Mouse (Mus musculus) kidney, adult 11 months (tissue): Measurements from ENCODE around the gene Nxpe3.
"Not testable (repeated sequence)": the region's sequence is repeated elsewhere in the genome, so short reads cannot be mapped to it uniquely, and the experiment has no call there.

ENCODE experiments used
- DNase-seq: peaks from one replicate; pipeline ENCODE4 v3.0.0; 2022

The Nxpe3 gene

DNA sequence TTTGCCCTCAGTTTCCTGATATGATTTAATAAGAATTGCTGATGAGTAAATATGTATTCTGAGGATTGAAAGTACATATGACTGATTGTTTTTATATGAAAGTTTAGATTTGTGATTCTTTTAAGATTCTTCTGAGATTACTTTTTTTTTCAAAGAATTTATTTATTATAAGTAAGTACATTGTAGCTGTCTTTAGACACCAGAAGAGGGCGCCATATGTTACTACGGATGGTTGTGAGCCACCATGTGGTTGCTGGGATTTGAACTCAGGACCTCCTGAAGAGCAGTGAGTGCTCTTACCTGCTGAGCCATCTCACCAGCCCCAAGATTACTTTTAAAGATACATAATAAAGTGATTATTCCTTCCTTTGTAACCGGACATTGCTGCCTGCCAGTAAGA lies 5.6 kb downstream of the Nxpe3 start:
- no peak for DNase-seq

DNA sequence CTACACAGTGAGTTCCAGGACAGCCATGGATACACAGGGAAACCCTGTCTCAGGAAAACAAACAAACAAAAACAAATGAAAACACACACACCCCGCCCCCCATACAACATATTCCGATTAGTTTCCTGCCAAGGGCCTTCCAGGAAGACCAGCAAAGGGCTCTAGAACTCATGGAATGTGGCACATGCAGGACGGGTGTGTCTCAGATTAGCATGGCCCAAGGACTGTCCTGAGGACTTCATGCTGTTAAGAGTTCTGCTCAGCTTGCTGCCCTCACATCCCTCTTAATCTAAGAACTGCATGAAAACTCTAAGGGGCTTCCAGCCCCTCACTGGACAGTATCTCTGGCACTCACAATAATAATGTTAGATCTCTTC lies 6.5 kb downstream of the Nxpe3 start:
- DNase-seq = no peak

DNA sequence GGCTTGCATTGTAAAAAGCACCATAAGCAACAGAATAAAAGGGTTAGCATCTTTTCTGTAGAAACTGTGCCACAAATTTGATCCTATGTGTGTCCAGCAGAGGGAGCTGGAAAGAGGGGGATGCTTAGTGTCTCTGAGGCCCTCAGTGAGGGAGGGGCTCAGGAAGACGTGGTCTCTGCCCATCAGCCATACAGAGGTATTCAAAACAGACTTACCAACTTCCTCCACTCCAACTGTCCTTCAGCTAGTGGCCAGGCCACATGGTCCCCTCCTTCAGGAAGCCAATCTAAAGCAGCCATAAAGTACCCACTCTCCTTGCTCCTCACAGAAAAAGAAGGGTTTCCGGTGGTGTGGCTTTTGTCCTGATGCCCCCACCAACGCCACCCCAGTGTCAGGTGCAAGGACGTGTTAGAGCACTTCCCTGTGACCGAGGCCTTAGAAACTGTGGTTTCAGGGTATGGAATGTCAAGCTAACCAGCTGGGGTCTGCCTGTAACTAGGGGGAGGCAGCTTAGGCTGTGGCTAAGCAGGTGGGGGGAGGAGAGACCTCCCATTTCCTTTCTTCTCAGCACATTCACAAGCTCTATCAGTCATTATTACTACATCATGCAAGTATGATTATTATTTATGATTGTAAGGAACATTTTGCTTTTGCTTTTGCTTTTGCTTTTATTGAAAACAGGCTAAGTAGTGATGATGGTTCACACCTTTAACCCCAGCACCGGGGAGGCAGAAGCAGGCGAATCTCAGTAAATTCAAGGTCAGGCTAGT lies 7.1 kb downstream of the Nxpe3 start:
- DNase-seq = no peak

DNA sequence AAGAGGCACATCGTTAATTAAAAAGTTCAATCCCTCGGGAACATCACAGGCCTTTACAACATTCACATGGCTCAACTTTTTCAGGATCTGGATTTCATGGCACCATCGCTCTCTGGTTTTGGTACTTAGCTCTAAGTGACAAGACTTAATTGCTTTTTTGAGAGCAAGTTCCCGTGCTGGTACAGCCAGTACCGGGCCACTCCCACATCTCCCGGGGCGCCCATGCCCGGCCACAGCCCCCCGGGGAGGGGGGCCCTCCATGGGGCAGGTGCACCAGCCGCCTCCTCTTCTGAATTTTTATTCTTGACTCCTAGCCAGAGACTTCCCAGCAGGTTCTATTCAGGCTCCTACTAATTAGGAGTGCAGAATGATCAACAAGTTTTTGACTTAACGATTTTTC lies 10.8 kb downstream of the Nxpe3 start:
- DNase-seq = no peak

DNA sequence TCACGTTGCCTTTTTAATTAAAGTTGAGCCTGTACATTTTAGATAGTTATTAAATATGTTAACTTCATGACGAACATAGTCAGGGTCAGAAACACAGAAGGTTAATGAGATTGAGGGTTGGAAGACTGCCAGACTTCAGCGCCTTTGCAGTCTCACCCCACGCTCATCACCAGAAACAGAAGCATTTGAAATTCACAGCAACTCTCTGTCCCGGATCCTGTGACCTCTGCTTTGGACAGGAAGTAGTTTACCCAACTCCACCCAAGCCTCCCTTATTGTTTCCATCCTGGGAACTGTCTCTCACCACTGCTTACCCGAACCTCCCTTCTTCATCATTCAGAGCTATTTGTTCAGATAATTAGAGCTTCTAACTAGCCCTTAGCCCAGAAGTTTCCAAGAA lies 19.1 kb downstream of the Nxpe3 start:
- no peak for DNase-seq

DNA sequence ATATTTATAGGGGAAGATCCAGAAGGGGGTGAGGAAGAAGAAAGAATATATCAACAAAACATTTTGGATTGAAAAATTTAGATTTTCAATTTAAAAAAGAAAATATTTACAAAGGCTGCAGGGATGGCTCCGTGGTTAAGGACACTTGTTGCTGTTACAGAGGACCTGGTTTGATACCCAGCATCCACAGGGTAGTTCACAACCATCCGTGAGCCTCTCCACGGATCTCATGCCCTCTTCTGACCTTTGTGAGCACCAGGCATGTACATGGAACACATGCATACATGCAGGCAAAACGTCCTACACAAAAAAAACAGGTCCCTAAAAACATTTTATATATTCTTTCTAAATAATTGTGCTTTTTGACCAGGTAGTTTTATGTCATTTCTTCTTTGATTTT lies 31.3 kb downstream of the Nxpe3 start:
- no peak for DNase-seq

- peak; percentile 56 for DNase-seq
These were observed 31.8 kb downstream of the Nxpe3 start for GRCm38 (mm10) chr16:55863149-55863815.

- DNase-seq = no peak
These were observed 34.0 kb downstream of the Nxpe3 start for GRCm38 (mm10) chr16:55861104-55861503.

GRCm38 (mm10) chr16:55859421-55859820 lies 35.7 kb downstream of the Nxpe3 start:
- DNase-seq = not testable (repeated sequence)

GRCm38 (mm10) chr16:55858465-55858864 lies 36.6 kb downstream of the Nxpe3 start:
- peak; percentile 54 for DNase-seq

DNA sequence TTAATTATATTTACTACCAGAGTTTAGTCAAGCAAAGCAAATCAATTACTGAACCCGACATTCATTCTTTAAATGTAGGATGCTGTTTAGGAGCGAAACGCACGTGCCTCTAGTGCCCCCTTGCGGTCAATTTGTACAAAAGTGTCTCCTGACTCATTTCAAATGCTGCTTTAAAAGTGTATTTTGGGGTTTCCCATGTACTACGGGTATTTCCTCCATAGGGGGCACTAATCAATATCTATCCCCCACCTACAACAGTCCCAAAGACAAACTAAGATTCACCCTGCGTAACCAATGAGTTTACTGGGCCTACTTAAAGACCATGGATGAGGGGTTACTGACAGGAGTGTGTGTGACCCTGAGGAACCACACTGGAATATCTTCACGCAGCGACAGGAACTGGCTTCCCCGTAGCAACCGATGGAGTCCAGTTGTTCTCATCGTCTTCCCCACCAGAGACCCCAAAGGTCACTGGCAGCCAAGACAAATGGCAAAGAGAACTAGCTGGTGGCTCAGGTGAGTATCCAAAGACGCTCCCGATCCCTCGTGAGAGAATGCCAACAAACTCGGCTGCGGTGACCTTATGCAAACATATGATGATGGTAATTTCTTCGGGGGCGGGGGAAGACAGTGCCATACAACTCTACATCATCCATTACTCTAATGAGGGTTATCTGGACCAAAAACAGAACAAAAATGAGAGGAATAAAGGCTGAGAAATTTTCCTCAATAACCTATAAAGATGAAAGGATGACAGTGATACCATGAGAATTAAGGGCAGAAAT lies 42.0 kb downstream of the Nxpe3 start:
- DNase-seq = peak; percentile 26

- DNase-seq = no peak
These were observed 42.6 kb downstream of the Nxpe3 start for GRCm38 (mm10) chr16:55852515-55852914.

DNA sequence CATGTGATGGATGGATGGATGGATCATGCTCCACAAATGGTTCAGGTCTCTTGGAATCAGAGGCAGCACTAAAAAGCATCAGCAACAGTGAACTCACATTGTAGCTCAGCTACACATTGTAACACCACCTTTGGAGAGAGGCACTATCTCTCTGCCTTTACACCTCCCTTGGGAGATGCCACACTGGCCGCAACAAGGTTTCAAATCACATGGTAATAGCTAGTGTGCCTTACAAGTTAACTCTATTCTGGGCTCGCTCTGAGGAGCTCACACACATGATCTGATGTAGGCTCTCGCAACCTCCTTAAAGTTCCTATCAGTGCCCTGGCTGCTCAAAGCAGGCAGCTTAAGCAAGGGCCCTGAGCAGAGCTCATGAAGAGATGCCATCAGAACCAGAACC lies 44.6 kb downstream of the Nxpe3 start:
- no peak for DNase-seq

DNA sequence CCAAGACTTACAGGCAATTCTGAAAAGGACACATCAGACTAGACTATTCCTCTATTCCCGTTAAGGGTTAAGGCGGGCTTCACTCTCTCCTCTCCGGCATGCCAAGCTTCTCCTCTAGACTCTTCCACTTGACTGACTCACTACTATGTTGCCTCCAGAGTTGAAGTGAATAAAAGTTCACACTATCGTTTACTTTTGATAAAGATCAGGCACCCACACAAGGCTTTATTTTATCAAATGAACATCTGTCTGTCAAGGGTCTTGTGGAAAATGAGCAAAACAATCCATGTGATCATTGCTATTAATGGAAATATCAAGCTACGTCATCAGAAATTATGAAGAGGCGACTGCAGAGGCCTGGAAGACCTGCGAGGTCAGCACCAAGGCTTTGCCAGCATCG lies 47.4 kb downstream of the Nxpe3 start:
- DNase-seq = no peak

DNA sequence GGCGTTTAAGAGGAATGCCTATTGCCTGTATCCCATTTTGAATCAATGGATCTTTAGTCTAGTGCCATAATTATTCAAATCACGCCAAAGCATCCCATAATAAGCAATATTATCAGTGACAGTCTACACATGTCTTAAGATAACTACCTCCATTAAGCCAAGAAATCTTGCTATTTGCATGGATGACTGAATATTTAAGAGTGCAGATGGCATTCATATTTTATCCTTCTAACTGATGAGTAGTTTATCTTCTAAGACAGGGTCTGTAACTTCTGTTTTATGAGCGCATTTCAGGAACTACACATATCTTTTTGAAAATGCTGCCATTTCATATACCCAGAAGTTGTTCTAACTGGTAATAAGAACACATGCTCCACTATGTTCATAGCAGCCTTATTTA lies 50.2 kb downstream of the Nxpe3 start:
- no peak for DNase-seq

DNA sequence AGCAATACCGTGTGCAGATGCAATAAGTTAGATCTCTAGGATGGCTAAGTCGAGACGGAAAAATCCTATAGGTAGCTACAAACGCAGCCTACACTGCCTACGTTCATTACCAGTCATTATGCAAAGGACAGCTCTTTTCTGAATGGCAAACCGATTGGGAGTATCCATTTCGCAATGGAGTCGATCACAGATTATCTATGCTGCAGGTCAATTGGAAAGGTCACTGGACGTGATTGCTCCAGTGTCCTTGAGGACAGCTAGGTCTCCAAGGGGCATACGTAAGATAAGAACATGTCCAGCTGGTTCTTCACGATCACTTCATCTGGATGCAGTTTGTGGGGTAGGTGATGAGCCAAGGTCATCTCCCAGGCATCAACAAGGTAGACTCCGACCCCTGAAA lies 51.2 kb downstream of the Nxpe3 start:
- DNase-seq = no peak

DNA sequence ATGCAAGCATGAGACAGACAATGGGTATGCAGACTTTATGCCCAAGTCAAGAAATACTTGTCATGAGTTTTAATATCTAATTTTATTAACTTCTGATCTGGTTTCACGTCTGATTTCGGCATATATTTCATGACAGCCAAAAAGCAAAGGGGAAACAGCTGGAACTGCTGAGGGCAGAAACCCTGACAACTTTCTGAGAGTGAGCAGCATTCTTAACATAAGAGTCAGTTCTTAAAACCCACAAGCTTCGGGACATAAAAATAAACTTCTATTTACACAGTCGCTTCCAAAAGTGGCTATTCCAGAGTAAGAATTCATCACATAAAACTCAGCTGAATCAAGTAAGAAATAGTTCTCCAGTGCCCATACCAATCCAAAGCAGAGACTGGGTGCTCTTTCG lies 52.0 kb downstream of the Nxpe3 start:
- no peak for DNase-seq

DNA sequence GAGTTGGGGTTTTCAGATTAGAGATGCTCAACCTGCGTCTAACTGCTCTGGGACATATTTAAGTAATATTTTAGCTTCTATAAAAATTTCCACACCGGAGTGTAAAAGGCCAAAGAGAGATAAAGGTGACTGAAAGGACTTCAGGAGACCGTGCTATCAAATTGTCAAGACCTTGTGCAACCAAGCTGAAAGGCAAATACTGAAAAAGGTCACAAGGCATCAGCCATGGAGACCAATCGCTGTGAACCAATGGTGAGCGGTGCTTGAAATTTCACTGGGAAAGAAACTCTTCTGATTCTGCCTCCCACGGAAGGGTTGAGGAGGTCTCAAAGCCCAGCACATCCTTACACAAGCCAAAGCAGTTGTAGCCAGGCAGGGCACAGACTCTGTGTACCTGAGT lies 53.6 kb downstream of the Nxpe3 start:
- DNase-seq = no peak

DNA sequence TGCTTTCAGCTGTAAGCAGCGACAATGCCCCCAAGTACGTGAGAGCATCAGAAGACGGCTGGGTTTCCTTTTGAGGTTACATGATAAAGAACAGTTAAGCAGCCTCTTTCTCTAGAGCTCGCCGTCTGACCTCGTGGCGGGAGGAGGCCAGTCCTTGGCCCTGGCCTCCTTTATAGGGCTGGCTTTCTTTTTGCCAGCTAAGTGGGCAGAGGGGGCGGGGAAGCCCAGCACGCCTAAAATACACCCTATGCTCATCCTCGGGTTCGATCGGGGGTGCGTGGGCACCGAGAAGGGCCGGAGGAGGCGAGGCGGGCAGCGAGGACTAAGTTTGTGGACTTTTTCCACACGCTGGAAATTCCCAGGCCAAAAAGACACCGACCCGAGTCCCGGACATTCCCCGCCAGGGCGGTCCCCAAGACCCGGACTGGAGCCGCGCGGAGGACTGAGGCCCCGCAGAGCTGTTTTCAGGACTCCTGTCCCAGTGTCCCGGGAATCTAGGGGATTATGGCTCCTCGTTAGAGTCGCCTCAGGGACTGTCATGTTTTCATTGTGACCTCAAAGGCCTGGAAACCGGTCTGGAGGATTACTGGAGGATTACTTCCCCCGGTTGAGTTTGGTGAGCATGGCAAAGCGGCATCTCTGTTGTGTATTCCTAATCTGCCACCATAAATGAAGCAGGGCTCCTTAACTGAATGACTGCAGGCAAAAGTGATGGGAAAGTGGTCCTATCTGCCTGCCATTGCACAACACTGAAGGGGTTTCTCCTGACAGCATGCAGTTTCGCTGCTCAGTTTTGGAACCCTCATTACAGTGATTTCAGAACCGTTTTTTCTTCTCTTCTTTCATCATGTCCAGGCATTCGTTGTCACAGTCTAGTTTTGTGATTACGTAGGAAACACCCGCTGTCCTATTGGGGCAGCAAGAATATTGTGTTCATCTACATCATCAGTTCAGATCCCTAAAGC lies 56.3 kb downstream of the Nxpe3 start, which contains the start of gene Nfkbiz:
Gene Nfkbiz (minus strand): TSS at position 390 of the 965 bp plus-strand sequence.
- peak; percentile 84 for DNase-seq

DNA sequence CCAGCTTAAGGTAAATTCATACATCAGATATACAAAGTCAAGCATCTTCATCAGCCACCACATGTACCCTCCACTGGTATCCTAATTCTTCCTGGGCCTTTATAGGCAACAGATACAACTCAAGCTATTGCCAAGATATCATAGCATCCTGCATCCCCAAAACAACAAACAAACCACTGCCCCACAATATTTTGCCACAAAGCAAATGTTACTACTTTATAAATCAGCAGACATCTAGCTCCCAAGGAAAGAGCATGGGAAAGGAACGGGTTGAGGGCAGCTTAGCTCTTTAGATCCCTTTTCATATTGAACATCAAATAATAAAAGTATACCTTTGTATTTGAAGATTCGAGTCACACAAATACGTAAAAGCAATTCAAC lies 57.0 kb downstream of the Nxpe3 start:
- no peak for DNase-seq

DNA sequence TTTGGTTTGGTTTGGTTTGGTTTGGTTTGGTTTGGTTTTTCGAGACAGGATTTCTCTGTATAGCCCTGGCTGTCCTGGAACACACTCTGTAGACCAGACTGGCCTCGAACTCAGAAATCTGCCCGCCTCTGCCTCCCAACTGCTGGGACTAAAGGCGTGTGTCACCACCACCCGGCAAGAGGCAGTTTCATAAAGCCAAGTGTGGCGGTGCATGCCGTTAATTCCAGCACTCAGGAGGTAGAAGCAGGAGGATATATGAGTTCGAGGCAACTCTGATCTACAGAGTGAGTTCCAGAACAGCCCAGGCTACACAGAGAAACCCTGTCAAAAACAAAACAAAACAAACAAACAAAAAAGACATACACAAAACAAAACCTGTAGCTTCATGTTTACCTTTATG lies 57.4 kb downstream of the Nxpe3 start:
- DNase-seq = not testable (repeated sequence)

DNA sequence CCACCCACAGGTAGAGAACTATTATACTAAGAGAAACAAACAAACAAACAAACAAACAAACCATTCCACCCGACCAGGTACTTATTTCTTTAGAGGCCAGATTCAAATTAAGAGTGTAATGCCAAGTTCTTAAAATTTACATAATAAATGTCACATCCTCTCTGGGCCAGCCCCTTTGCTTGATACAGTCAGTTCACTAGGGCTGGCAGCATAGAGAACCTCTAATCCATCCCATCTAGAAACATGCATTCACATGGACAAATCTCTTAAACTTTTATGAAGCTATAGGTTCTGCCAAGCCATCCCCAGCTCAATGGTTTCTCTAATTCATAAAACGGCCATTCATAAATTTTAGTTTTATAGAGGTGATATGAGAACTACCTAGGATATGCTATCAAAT lies 57.9 kb downstream of the Nxpe3 start:
- no peak for DNase-seq

GRCm38 (mm10) chr16:55835798-55836197 lies 59.3 kb downstream of the Nxpe3 start:
- DNase-seq = no peak
